Mouse (Mus musculus): ENCODE data around the gene Gm13287.
"Not testable (repeated sequence)": the region's sequence is repeated elsewhere in the genome, so short reads cannot be mapped to it uniquely, and the experiment has no call there.

The Gm13287 gene

GRCm38 (mm10) chr4:88802954-88803353, at the start of gene Gm13287:
TSS of gene Gm13287 (plus strand) at chr4:88803254.
- DNase-seq (ENCODE audit: low spot score) = not testable (repeated sequence)

GRCm38 (mm10) chr4:88754818-88755340, 48.2 kb upstream of the Gm13287 start, which contains the start of gene Gm13271:
TSS of gene Gm13271 (plus strand) at chr4:88754868.
- DNase-seq (ENCODE audit: low spot score) = peak; percentile 90

DNA sequence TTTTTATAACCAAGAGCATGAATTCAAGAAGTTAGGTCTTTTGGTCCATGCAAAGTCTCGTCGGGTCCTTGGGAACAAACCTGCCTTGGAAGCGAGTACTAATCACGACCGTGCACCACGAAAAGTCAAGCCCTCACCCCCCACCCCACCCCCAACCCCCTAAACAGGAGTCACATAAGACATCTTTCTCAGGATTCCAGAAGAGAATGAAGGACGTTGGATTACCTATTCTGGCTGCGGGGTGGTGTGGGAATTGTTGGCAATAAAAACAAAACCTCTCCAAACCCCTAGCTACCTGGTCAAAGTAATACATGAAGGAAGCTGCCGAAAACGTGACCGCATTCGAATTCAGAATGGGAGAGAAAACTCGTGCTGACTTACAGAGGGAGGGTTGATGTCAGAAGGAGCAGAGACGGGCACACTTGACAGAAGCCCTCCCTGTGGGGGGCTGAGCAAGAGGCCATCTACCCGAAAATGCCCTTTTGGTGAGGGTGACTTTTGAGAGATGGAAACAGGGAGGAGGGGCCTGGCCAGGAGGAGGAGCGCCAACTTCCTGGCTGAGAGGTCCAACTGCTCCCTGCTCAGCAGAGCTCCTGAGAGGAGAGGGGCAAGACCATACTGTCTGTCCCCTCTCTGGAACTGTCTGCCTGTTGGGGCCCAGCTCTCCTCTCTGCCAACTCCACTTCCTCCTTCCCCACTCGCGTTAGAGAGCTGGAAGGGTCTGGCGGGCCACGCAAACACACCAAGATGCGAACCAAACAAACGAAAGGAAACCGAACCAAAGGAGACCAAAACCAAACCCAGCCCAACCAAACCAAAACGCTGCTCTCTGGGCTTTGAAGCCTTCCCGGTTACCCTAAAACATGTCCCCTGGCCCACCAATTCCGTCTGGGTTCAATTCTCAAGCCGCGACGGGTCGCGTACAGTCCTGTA, 46.2 kb upstream of the Gm13287 start:
- DNase-seq (ENCODE audit: low spot score) = peak; percentile 18

DNA sequence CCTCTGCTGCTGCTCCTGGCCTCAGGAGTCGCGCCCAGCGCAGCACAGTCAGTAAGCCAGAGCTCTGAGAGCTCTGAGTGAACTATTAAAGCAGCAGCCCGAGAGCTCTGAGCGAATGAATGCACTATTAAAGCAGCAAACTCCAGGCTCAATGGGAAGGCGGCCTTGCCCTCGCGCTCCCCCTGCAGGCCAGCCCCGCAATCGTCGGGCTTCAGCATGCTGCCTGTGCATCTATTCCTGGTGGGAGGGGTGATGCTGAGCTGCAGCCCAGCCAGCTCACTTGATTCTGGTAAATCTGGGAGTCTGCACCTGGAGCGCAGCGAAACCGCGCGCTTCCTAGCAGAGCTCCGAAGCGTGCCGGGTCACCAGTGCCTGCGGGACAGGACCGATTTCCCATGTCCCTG, 45.4 kb upstream of the Gm13287 start:
- peak; percentile 99 for DNase-seq (ENCODE audit: low spot score)

- not testable (repeated sequence) for DNase-seq (ENCODE audit: low spot score)
Observed at GRCm38 (mm10) chr4:88758751-88759150, 44.3 kb upstream of the Gm13287 start.

GRCm38 (mm10) chr4:88759610-88760268, 43.3 kb upstream of the Gm13287 start, which contains the start of gene Gm13283:
TSS of gene Gm13283 (plus strand) at chr4:88760119.
- DNase-seq (ENCODE audit: low spot score) = peak; percentile 47

GRCm38 (mm10) chr4:88760431-88760830, 42.6 kb upstream of the Gm13287 start:
- DNase-seq (ENCODE audit: low spot score) = peak; percentile 24

DNA sequence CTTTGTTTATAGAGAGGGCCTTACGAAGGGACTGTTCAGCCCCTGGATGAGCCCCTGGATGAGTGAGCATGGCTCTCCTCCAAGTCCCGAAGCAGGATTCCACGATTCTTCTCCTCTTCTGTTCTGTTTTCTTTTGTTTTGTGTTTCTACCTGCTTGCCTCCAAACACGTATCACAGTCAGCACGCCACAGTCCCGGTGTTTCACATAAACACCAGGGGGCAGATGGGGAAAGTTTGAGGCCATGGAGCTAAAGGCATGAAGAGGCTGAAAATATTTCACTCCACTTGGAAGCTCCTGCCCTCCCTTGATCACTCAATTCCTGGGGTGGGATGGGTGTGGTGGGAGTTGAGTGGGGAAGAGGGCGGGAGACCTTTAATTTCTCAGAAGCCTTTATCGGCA, 41.3 kb upstream of the Gm13287 start:
- peak; percentile 88 for DNase-seq (ENCODE audit: low spot score)

GRCm38 (mm10) chr4:88762341-88762740, 40.7 kb upstream of the Gm13287 start:
- not testable (repeated sequence) for DNase-seq (ENCODE audit: low spot score)

- DNase-seq (ENCODE audit: low spot score) = peak; percentile 8
Observed at GRCm38 (mm10) chr4:88763384-88764018, 39.6 kb upstream of the Gm13287 start.

DNA sequence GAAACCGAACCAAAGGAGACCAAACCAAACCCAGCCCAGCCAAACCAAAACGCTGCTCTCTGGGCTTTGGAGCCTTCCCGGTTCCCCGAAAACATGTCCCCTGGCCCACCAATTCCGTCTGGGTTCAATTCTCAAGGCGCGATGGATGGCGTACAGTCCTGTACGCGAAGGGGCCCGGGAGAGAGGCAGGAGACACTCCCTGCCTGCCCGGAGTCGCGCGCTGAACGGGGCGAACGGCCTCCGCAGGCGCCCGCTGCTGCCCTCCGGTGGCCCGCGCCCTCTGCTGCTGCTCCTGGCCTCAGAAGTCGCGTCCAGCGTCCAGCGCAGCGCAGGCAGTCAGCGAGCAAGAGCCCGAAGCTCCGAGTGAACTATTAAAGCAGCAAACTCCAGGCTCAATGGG, 29.5 kb upstream of the Gm13287 start, which contains the start of gene Gm13290:
Gm13290 (plus strand) TSS at position 301 of the 400 bp plus-strand sequence.
- not testable (repeated sequence) for DNase-seq (ENCODE audit: low spot score)

DNA sequence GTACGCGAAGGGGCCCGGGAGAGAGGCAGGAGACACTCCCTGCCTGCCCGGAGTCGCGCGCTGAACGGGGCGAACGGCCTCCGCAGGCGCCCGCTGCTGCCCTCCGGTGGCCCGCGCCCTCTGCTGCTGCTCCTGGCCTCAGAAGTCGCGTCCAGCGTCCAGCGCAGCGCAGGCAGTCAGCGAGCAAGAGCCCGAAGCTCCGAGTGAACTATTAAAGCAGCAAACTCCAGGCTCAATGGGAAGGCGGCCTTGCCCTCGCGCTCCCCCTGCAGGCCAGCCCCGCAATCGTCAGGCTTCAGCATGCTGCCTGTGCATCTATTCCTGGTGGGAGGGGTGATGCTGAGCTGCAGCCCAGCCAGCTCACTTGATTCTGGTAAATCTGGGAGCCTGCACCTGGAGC, 26.4 kb upstream of the Gm13287 start, which contains the start of gene Gm13289:
Gm13289 (plus strand) TSS at position 301 of the 400 bp plus-strand sequence.
- DNase-seq (ENCODE audit: low spot score) = not testable (repeated sequence)

DNA sequence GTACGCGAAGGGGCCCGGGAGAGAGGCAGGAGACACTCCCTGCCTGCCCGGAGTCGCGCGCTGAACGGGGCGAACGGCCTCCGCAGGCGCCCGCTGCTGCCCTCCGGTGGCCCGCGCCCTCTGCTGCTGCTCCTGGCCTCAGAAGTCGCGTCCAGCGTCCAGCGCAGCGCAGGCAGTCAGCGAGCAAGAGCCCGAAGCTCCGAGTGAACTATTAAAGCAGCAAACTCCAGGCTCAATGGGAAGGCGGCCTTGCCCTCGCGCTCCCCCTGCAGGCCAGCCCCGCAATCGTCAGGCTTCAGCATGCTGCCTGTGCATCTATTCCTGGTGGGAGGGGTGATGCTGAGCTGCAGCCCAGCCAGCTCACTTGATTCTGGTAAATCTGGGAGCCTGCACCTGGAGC, 23.5 kb upstream of the Gm13287 start, which contains the start of gene Gm13272:
Gm13272 (plus strand) TSS at position 301 of the 400 bp plus-strand sequence.
- not testable (repeated sequence) for DNase-seq (ENCODE audit: low spot score)

DNA sequence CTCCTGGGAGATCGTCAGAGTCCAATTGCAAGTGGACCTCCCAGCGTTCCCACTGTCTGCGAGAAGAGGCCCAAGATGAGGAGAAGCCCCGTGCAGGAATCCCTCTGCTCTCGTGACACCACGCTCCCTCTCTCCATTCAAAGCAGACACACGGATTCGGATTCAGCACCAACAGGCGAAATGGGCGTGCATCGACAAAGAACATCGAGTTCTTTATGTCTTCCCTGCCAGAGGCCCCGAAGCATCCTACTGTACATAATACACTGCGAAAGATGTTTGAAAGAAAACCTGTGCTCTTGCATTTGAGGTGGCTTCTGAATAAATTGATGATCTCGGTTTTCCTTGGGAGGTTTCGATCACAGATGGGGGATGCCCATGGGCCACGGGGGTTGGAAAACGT, 22.7 kb upstream of the Gm13287 start:
- not testable (repeated sequence) for DNase-seq (ENCODE audit: low spot score)

GRCm38 (mm10) chr4:88781831-88782230, 21.2 kb upstream of the Gm13287 start, which contains the start of gene Ifnz:
TSS of gene Ifnz (plus strand) at chr4:88782131.
- not testable (repeated sequence) for DNase-seq (ENCODE audit: low spot score)

- not testable (repeated sequence) for DNase-seq (ENCODE audit: low spot score)
Observed at GRCm38 (mm10) chr4:88782335-88782734, 20.7 kb upstream of the Gm13287 start.

DNA sequence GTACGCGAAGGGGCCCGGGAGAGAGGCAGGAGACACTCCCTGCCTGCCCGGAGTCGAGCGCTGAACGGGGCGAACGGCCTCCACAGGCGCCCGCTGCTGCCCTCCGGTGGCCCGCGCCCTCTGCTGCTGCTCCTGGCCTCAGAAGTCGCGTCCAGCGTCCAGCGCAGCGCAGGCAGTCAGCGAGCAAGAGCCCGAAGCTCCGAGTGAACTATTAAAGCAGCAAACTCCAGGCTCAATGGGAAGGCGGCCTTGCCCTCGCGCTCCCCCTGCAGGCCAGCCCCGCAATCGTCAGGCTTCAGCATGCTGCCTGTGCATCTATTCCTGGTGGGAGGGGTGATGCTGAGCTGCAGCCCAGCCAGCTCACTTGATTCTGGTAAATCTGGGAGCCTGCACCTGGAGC, 17.6 kb upstream of the Gm13287 start, which contains the start of gene Gm13276:
Gm13276 (plus strand) TSS at position 301 of the 400 bp plus-strand sequence.
- not testable (repeated sequence) for DNase-seq (ENCODE audit: low spot score)

DNA sequence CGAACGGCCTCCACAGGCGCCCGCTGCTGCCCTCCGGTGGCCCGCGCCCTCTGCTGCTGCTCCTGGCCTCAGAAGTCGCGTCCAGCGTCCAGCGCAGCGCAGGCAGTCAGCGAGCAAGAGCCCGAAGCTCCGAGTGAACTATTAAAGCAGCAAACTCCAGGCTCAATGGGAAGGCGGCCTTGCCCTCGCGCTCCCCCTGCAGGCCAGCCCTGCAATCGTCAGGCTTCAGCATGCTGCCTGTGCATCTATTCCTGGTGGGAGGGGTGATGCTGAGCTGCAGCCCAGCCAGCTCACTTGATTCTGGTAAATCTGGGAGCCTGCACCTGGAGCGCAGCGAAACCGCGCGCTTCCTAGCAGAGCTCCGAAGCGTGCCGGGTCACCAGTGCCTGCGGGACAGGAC, 14.7 kb upstream of the Gm13287 start, which contains the start of gene Gm13277:
Gm13277 (plus strand) TSS at position 231 of the 400 bp plus-strand sequence.
- not testable (repeated sequence) for DNase-seq (ENCODE audit: low spot score)

GRCm38 (mm10) chr4:88791250-88791649, 11.8 kb upstream of the Gm13287 start, which contains the start of gene Gm13278:
TSS of gene Gm13278 (plus strand) at chr4:88791550.
- DNase-seq (ENCODE audit: low spot score) = not testable (repeated sequence)

DNA sequence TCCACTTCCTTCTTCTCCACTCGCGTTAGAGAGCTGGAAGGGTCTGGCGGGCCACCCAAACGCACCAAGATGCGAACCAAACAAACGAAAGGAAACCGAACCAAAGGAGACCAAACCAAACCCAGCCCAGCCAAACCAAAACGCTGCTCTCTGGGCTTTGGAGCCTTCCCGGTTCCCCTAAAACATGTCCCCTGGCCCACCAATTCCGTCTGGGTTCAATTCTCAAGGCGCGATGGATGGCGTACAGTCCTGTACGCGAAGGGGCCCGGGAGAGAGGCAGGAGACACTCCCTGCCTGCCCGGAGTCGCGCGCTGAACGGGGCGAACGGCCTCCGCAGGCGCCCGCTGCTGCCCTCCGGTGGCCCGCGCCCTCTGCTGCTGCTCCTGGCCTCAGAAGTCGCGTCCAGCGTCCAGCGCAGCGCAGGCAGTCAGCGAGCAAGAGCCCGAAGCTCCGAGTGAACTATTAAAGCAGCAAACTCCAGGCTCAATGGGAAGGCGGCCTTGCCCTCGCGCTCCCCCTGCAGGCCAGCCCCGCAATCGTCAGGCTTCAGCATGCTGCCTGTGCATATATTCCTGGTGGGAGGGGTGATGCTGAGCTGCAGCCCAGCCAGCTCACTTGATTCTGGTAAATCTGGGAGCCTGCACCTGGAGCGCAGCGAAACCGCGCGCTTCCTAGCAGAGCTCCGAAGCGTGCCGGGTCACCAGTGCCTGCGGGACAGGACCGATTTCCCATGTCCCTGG, 8.9 kb upstream of the Gm13287 start, which contains the start of gene Gm13275:
Gm13275 (plus strand) TSS at position 552 of the 740 bp plus-strand sequence.
- peak; percentile 96 for DNase-seq (ENCODE audit: low spot score)
